Mouse (Mus musculus): ENCODE measurements around the gene 2410137M14Rik. TPM values are rescaled to one million over a fixed set of nuclear protein-coding genes. Genes with fewer than 3 reads are reported as not detected.

Gene 2410137M14Rik
- not detected in 2 replicates for total RNA-seq (2014; rRNA removed; ENCODE audit: low replicate concordance)
- 0.18 TPM in 1 of 2 replicates, not detected in the other for polyA plus RNA-seq (2015; fragmentation: Nextera tagmentation; extraction: Ambion mirVana)

- TF ChIP-seq EP300 (IDR thresholded peaks at IDR 0.05; ENCODE audit: low read depth) (no peak), CTCF (IDR thresholded peaks at IDR 0.05; ENCODE audit: low read depth) (no peak)
- peak; percentile 58 for ATAC-seq (ENCODE audit: insufficient read depth, low read depth)
- DNase-seq (ENCODE audit: low spot score), result peak; percentile 23
- Histone ChIP-seq H3K27ac (ENCODE audit: low read depth) (no peak within 1 kb of the TSS), H3K4me1 (ENCODE audit: control insufficient read depth, insufficient read depth) (no peaks in the 10 kb centered on the region), H3K9me3 (replicated peaks; ENCODE audit: control insufficient read depth, low read length) (no peaks in the 10 kb centered on the region), H3K9ac (replicated peaks; ENCODE audit: low read depth, low read length) (no peak within 1 kb of the TSS), H3K4me2 (ENCODE audit: low read depth, low read length) (peak within 1 kb of the TSS; percentile 56), H3K4me3 (ENCODE audit: low read depth, low read length) (peak within 1 kb of the TSS; percentile 19), H3K27me3 (ENCODE audit: control insufficient read depth, insufficient read depth, low read length) (no peaks in the 10 kb centered on the region), H3K36me3 (replicated peaks; ENCODE audit: control insufficient read depth, insufficient read depth, low read length) (no peaks in the 10 kb centered on the region)
- WGBS, result 7% methylated on average over 18 of the region's 18 CpGs
These were observed at the start of gene 2410137M14Rik for GRCm38 (mm10) chr17:36981221-36981813. Gene 2410137M14Rik (minus strand): TSS chr17:36981237.

- Histone ChIP-seq H3K27me3 (ENCODE audit: control insufficient read depth, insufficient read depth, low read length) (no peaks in the 10 kb centered on the region), H3K36me3 (replicated peaks; ENCODE audit: control insufficient read depth, insufficient read depth, low read length) (no peaks in the 10 kb centered on the region), H3K4me1 (ENCODE audit: control insufficient read depth, insufficient read depth) (no peaks in the 10 kb centered on the region), H3K9ac (replicated peaks; ENCODE audit: low read depth, low read length) (no peak overlapping the region), H3K27ac (ENCODE audit: low read depth) (peak overlapping the region; percentile 68), H3K4me3 (ENCODE audit: low read depth, low read length) (peak overlapping the region; percentile 58), H3K9me3 (replicated peaks; ENCODE audit: control insufficient read depth, low read length) (no peaks in the 10 kb centered on the region), H3K4me2 (ENCODE audit: low read depth, low read length) (peak overlapping the region; percentile 61)
- no peak for TF ChIP-seq CTCF (IDR thresholded peaks at IDR 0.05; ENCODE audit: low read depth)
- TF ChIP-seq EP300 (IDR thresholded peaks at IDR 0.05; ENCODE audit: low read depth), result no peak
- DNase-seq (ENCODE audit: low spot score) (no peak), ATAC-seq (ENCODE audit: insufficient read depth, low read depth) (no peak)
- 72% methylated on average over 8 of the region's 8 CpGs for WGBS
These were observed 48.1 kb upstream of the 2410137M14Rik start for GRCm38 (mm10) chr17:37029162-37029561.

GRCm38 (mm10) chr17:37028683-37029120, 47.7 kb upstream of the 2410137M14Rik start:
- no peaks in the 10 kb centered on the region for H3K9me3 ChIP-seq (replicated peaks; ENCODE audit: control insufficient read depth, low read length)
- DNase-seq (ENCODE audit: low spot score) (peak; percentile 94), ATAC-seq (ENCODE audit: insufficient read depth, low read depth) (peak; percentile 99)
- H3K27ac ChIP-seq (ENCODE audit: low read depth), result peak overlapping the region; percentile 68
- H3K9ac ChIP-seq (replicated peaks; ENCODE audit: low read depth, low read length), result no peak overlapping the region; the same call in 1 of the 2 replicates
- no peaks in the 10 kb centered on the region for H3K4me1 ChIP-seq (ENCODE audit: control insufficient read depth, insufficient read depth)
- no peaks in the 10 kb centered on the region for H3K27me3 ChIP-seq (ENCODE audit: control insufficient read depth, insufficient read depth, low read length)
- TF ChIP-seq CTCF (IDR thresholded peaks at IDR 0.05; ENCODE audit: low read depth) (no peak), EP300 (IDR thresholded peaks at IDR 0.05; ENCODE audit: low read depth) (no peak)
- peak overlapping the region; percentile 58 for H3K4me3 ChIP-seq (ENCODE audit: low read depth, low read length)
- 1% methylated on average over 14 of the region's 14 CpGs for WGBS
- H3K4me2 ChIP-seq (ENCODE audit: low read depth, low read length), result peak overlapping the region; percentile 61
- H3K36me3 ChIP-seq (replicated peaks; ENCODE audit: control insufficient read depth, insufficient read depth, low read length), result no peaks in the 10 kb centered on the region

- H3K9ac ChIP-seq (replicated peaks; ENCODE audit: low read depth, low read length), result no peak overlapping the region
- H3K9me3 ChIP-seq (replicated peaks; ENCODE audit: control insufficient read depth, low read length), result no peaks in the 10 kb centered on the region
- WGBS, result 7% methylated on average over 10 of the region's 10 CpGs
- H3K27ac ChIP-seq (ENCODE audit: low read depth), result peak overlapping the region; percentile 68
- H3K4me2 ChIP-seq (ENCODE audit: low read depth, low read length), result peak overlapping the region; percentile 61
- no peak for TF ChIP-seq EP300 (IDR thresholded peaks at IDR 0.05; ENCODE audit: low read depth)
- no peak for TF ChIP-seq CTCF (IDR thresholded peaks at IDR 0.05; ENCODE audit: low read depth)
- H3K36me3 ChIP-seq (replicated peaks; ENCODE audit: control insufficient read depth, insufficient read depth, low read length), result no peaks in the 10 kb centered on the region
- no peak for DNase-seq (ENCODE audit: low spot score)
- peak overlapping the region; percentile 58 for H3K4me3 ChIP-seq (ENCODE audit: low read depth, low read length)
- no peaks in the 10 kb centered on the region for H3K4me1 ChIP-seq (ENCODE audit: control insufficient read depth, insufficient read depth)
- H3K27me3 ChIP-seq (ENCODE audit: control insufficient read depth, insufficient read depth, low read length), result no peaks in the 10 kb centered on the region
- no peak for ATAC-seq (ENCODE audit: insufficient read depth, low read depth)
These were observed 47.2 kb upstream of the 2410137M14Rik start for GRCm38 (mm10) chr17:37028212-37028611.

- Histone ChIP-seq H3K9me3 (replicated peaks; ENCODE audit: control insufficient read depth, low read length) (no peaks in the 10 kb centered on the region), H3K27ac (ENCODE audit: low read depth) (no peak overlapping the region), H3K9ac (replicated peaks; ENCODE audit: low read depth, low read length) (no peak overlapping the region), H3K4me3 (ENCODE audit: low read depth, low read length) (no peak overlapping the region), H3K4me1 (ENCODE audit: control insufficient read depth, insufficient read depth) (no peaks in the 10 kb centered on the region), H3K4me2 (ENCODE audit: low read depth, low read length) (no peak overlapping the region), H3K36me3 (replicated peaks; ENCODE audit: control insufficient read depth, insufficient read depth, low read length) (no peaks in the 10 kb centered on the region), H3K27me3 (ENCODE audit: control insufficient read depth, insufficient read depth, low read length) (no peaks in the 10 kb centered on the region)
- DNase-seq (ENCODE audit: low spot score), result no peak
- WGBS, result 96% methylated on average over 4 of the region's 4 CpGs
- ATAC-seq (ENCODE audit: insufficient read depth, low read depth), result no peak
- TF ChIP-seq EP300 (IDR thresholded peaks at IDR 0.05; ENCODE audit: low read depth), result no peak
- no peak for TF ChIP-seq CTCF (IDR thresholded peaks at IDR 0.05; ENCODE audit: low read depth)
These were observed 46.4 kb upstream of the 2410137M14Rik start for GRCm38 (mm10) chr17:37027486-37027885.

All from heart, postnatal 0 days (tissue).